Mouse (Mus musculus) liver, embryonic 14.5 days (tissue): ENCODE results near the gene Hdac11. TPM values are rescaled to one million over a fixed set of nuclear protein-coding genes. Genes with fewer than 3 reads are reported as not detected.
A peak's percentile ranks its signal among the peaks of the same experiment; 100 is the strongest.

ENCODE experiments used
- ATAC-seq: fragments of 200-750 bp; cut with Nextera tagmentation; 2 replicates; pipeline ENCODE4 v1.8.0; 2017; ENCODE audit warnings: moderate number of reproducible peaks, mild to moderate bottlenecking, moderate library complexity; ENCODE audit not compliant: insufficient read depth
- DNase-seq, 3 experiments: peaks; one replicate each; pipeline ENCODE4 v3.0.0-alpha.2; 2012 to 2013; ENCODE audit warnings: low read depth in 3 of 3, low spot score in 3 of 3
- H3K27ac ChIP-seq: fragments of 300-500 bp; sonication (generic); 2 replicates; pipeline ENCODE4 v1.5.1; 2014; ENCODE audit warnings: moderate library complexity, mild to moderate bottlenecking, control low read depth, inconsistent platforms
- H3K27me3 ChIP-seq: fragments of 300-500 bp; sonication (generic); 2 replicates; pipeline ENCODE4 v1.6.1; 2014; ENCODE audit warnings: mild to moderate bottlenecking, low read length, moderate library complexity; ENCODE audit not compliant: control insufficient read depth, insufficient read depth
- H3K36me3 ChIP-seq: fragments of 300-500 bp; sonication (generic); replicated peaks from 2 replicates; pipeline ENCODE4 v1.6.1; 2014; ENCODE audit warnings: low read depth; ENCODE audit not compliant: control insufficient read depth, insufficient read depth
- H3K4me1 ChIP-seq, 2 experiments: fragments of 200-500 bp in 1 of 2; fragments of 300-500 bp in 1 of 2; sonication (generic) in 1 of 2; replicated peaks; 2 replicates each; pipeline ENCODE4 v1.6.1; 2012 to 2014; ENCODE audit warnings: antibody characterized with exemption in 1 of 2, inconsistent platforms in 1 of 2, low read length in 1 of 2; ENCODE audit not compliant: control insufficient read depth in 2 of 2, insufficient read depth in 2 of 2
- H3K4me2 ChIP-seq: fragments of 300-500 bp; sonication (generic); 2 replicates; pipeline ENCODE4 v1.6.1; 2014; ENCODE audit warnings: low read depth, mild to moderate bottlenecking, control low read depth, moderate library complexity
- H3K4me3 ChIP-seq, 2 experiments: fragments of 200-500 bp in 1 of 2; fragments of 300-500 bp in 1 of 2; sonication (generic) in 1 of 2; 2 replicates each; pipeline ENCODE4 v1.5.1; 2012 to 2014; ENCODE audit warnings: low read depth in 2 of 2, low read length in 2 of 2, mild to moderate bottlenecking in 2 of 2, control low read depth in 1 of 2, inconsistent platforms in 1 of 2, moderate library complexity in 1 of 2; ENCODE audit not compliant: insufficient read depth in 1 of 2
- H3K9ac ChIP-seq: fragments of 300-500 bp; sonication (generic); replicated peaks from 2 replicates; pipeline ENCODE4 v1.6.1; 2014; ENCODE audit warnings: mild to moderate bottlenecking, control low read depth, moderate library complexity
- H3K9me3 ChIP-seq: fragments of 300-500 bp; sonication (generic); 2 replicates; pipeline ENCODE4 v1.6.1; 2016; ENCODE audit warnings: low read length, mixed read lengths; ENCODE audit not compliant: control insufficient read depth
- CTCF ChIP-seq: IDR thresholded peaks from 2 replicates; pipeline ENCODE4 v1.5.1; 2016; ENCODE audit warnings: antibody characterized with exemption, low read depth, control low read depth
- EP300 ChIP-seq: IDR thresholded peaks from 2 replicates; pipeline ENCODE4 v1.6.1; 2016; ENCODE audit warnings: antibody characterized with exemption, low read depth
- WGBS: fragments of 180-500 bp; shearing (Covaris S2); extraction: QIAGEN DNeasy Blood & Tissue Kit; methylation state at CpG from one replicate; pipeline ENCODE4 v1.1.7; 2014; ENCODE audit not compliant: insufficient replicate concordance; 5-methylcytosine and 5-hydroxymethylcytosine counted together
- polyA plus RNA-seq, 2 experiments: library from polyadenylated mRNA; depleted of rRNA in 1 of 2; stranded (reverse) in 1 of 2; unstranded in 1 of 2; fragments of >200 nt; fragmentation: Nextera tagmentation in 1 of 2; extraction: Ambion mirVana in 1 of 2; gene quantifications; 2 replicates each; pipeline versions ENCODE4 v1.2.1 to v1.2.3; 2012 to 2014

Gene Hdac11
- polyA plus RNA-seq, 2 experiments: 4.8 to 12.1 TPM

DNA sequence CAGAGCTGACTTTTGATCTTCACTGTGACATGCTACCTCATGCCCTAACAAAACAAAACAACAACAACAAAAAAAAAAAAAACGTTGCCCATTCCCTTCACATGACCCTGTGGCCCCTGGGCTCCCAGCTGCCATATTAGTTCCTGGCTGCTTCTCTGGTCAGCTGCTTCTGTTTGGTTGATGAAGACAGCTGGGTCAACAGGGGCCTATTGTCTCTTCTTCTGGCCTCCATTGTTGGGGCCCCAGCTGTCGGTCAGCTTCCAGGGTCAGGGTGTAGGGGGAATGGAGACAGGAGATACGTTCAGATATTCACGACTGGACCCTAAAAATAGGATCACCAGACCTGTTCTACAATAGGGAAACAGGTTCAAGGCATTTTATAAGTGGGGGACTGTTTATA, 403 bp upstream of the Hdac11 start:
- TF ChIP-seq CTCF: no peak
- H3K9ac ChIP-seq: peak overlapping the region; percentile 32; the same call in 1 of the 2 replicates
- 18% methylated on average over 4 of the region's 4 CpGs for WGBS
- H3K4me2 ChIP-seq: peak overlapping the region; percentile 82
- ATAC-seq: no peak
- no peaks in the 10 kb centered on the region; the same call in 1 of the 2 replicates for H3K27me3 ChIP-seq
- peaks cover 67 to 79% of the 10 kb centered on the region in 2 experiments for H3K4me1 ChIP-seq
- peak overlapping the region; percentile 10 to 75; a peak in 2 of 4 replicates for H3K4me3 ChIP-seq
- DNase-seq: no peak
- H3K9me3 ChIP-seq: no peaks in the 10 kb centered on the region
- peak overlapping the region; percentile 8 for H3K27ac ChIP-seq
- no peaks in the 10 kb centered on the region for H3K36me3 ChIP-seq

DNA sequence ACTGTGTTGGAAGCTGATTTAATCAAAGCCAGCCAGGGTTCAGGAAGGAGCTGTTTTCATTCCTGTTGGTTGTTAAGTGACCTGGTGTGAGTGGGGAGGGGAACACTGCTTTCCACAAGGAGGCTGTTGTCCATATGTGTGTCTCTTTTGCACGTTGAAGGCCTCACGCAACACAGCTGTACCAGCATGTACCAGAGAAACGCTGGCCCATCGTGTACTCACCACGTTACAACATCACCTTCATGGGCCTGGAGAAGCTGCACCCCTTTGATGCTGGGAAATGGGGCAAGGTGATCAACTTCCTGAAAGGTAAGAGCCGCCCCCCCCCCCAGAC, 739 bp downstream of the Hdac11 start:
- TF ChIP-seq EP300: no peak
- no peak for TF ChIP-seq CTCF
- no peaks in the 10 kb centered on the region for H3K36me3 ChIP-seq
- H3K27ac ChIP-seq: peak overlapping the region; percentile 18
- no peaks in the 10 kb centered on the region; the same call in 1 of the 2 replicates for H3K27me3 ChIP-seq
- H3K4me3 ChIP-seq: peak overlapping the region; percentile 73 to 75
- H3K9me3 ChIP-seq: no peaks in the 10 kb centered on the region
- no peak for DNase-seq
- peaks cover 75 to 81% of the 10 kb centered on the region in 2 experiments for H3K4me1 ChIP-seq
- WGBS: 55% methylated on average over 6 of the region's 6 CpGs
- no peak for ATAC-seq
- peak overlapping the region; percentile 80 for H3K9ac ChIP-seq
- peak overlapping the region; percentile 82 for H3K4me2 ChIP-seq

DNA sequence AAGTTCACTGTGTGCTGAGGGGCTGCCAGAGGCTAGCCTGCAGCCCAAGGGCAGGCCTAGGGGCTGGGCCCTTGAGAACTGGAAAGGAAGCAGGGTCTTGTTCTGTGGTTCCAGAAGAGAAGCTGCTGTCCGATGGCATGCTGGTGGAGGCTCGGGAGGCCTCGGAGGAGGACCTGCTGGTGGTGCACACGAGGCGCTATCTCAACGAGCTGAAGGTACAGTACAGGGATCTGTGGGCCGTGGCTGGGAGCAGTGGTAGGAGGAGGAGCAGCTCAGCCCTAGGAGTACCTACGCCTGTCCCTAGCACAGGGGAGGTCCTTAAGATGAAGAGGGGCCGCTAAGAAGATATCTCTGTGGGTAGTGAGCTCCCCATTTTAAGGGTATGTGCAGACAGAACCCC, 2.6 kb downstream of the Hdac11 start:
- H3K4me1 ChIP-seq: peaks cover 81 to 83% of the 10 kb centered on the region in 2 experiments
- H3K9ac ChIP-seq: peak overlapping the region; percentile 80
- H3K27me3 ChIP-seq: no peaks in the 10 kb centered on the region
- WGBS: 30% methylated on average over 9 of the region's 9 CpGs
- TF ChIP-seq EP300 (no peak), CTCF (0 out of 2 replicates have a peak, but pooled peaks have one; percentile 20)
- H3K4me3 ChIP-seq: peak overlapping the region; percentile 28 to 75
- no peaks in the 10 kb centered on the region for H3K9me3 ChIP-seq
- peak; percentile 16; the same call in 1 of the 2 replicates for ATAC-seq
- H3K27ac ChIP-seq: peak overlapping the region; percentile 90
- H3K36me3 ChIP-seq: no peaks in the 10 kb centered on the region
- peak overlapping the region; percentile 82 for H3K4me2 ChIP-seq
- no peak for DNase-seq

DNA sequence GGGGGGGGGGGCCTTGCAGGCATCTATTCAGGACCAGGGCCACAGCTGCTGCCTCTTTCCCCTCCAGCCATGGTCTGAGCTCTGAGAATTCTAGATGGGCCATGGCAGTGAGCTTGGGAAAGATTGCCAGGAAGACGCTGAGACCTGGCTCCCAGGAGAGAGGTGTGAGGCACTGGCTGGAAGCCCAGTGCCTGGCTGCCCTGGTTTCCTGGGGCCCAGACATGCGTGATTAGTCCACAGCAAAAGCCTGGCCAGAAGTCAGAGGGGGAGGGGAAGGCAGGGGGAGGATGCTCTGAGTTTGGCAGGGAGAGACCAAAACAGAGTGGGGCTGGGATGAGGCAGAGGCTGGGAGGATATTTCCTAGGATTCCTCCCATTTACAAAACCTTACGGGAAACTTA, 3.9 kb downstream of the Hdac11 start:
- no peaks in the 10 kb centered on the region for H3K9me3 ChIP-seq
- peak overlapping the region; percentile 36 for H3K9ac ChIP-seq
- H3K36me3 ChIP-seq: no peaks in the 10 kb centered on the region
- peak overlapping the region; percentile 82 for H3K4me2 ChIP-seq
- H3K4me3 ChIP-seq: no peak overlapping the region
- no peaks in the 10 kb centered on the region for H3K27me3 ChIP-seq
- ATAC-seq: no peak
- peak overlapping the region; percentile 99 for H3K27ac ChIP-seq
- DNase-seq: no peak
- 57% methylated on average over 3 of the region's 3 CpGs for WGBS
- peaks cover 86 to 88% of the 10 kb centered on the region in 2 experiments for H3K4me1 ChIP-seq
- TF ChIP-seq CTCF (no peak), EP300 (no peak)

DNA sequence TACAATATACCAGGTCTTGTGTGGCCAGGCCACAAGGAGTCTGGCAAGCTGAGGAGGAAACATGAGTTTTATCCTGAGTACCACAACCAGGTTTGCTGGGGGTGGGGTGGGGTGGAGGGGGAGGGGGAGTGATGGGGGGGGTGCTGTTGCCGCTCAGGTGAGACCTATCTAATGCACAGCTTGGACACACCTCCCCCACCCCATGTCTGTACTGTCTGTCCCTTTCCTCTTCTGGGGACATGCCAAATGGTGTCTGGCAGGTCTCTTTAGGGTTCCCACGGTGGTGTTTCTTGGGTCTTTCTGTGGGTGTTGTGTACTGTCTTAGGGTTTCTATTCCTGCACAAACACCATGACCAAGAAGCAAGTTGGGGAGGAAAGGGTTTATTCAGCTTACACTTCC, 4.5 kb downstream of the Hdac11 start:
- DNase-seq (no peak), ATAC-seq (no peak)
- H3K4me2 ChIP-seq: no peak overlapping the region
- H3K9ac ChIP-seq: no peak overlapping the region; the same call in 1 of the 2 replicates
- TF ChIP-seq EP300 (no peak), CTCF (no peak)
- 74% methylated on average over 2 of the region's 2 CpGs for WGBS
- H3K36me3 ChIP-seq: no peaks in the 10 kb centered on the region
- no peaks in the 10 kb centered on the region for H3K9me3 ChIP-seq
- peaks cover 84 to 86% of the 10 kb centered on the region in 2 experiments for H3K4me1 ChIP-seq
- H3K27ac ChIP-seq: peak overlapping the region; percentile 99
- H3K4me3 ChIP-seq: no peak overlapping the region
- H3K27me3 ChIP-seq: no peaks in the 10 kb centered on the region
